Mouse (Mus musculus) gastrocnemius, postnatal 4 days (tissue): ENCODE measurements around the gene Wfdc12. TPM values are rescaled to one million over a fixed set of nuclear protein-coding genes. Genes with fewer than 3 reads are reported as not detected.
"Not testable (repeated sequence)": the region's sequence is repeated elsewhere in the genome, so short reads cannot be mapped to it uniquely, and the experiment has no call there.

ENCODE experiments used
- DNase-seq, 2 experiments: peaks; one replicate each; pipeline ENCODE4 v3.0.0; 2021 to 2022; ENCODE audit warnings: low spot score in 2 of 2, mixed read lengths in 2 of 2
- long read RNA-seq, 2 experiments: library from polyadenylated mRNA; stranded (forward); transcript quantifications; one replicate each; pipeline ENCODE4 v2.0.0; 2021
- total RNA-seq, 2 experiments: library from RNA; stranded (reverse); gene quantifications; 2 replicates each; pipeline ENCODE4 v1.2.3; 2021

Gene Wfdc12
- not detected for total RNA-seq
- long read RNA-seq, experiment 1: 0 reads
- long read RNA-seq, experiment 2: 0 reads

DNA sequence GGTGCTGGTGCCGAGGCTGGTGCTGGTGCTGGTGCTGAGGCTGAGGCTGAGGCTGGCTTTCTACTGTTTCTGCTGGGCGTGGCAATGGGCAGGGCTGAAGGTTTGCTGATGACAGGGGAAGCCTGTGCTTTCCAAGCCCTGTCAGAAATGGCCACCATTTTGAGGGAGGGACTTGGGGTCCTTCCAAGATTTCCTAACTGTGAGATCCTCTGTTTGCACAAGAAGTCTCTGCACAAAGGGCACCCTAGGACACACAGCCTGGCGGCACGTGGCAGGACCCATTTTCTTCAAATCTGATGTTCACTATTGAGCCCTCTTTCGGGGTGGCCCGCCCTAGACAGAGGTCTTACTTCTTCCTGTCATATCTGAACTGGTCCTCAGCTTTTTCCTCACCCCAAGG is at the start of gene Wfdc12:
Gene Wfdc12 (minus strand): TSS at position 33 of the 400 bp plus-strand sequence.
- DNase-seq: no peak

DNA sequence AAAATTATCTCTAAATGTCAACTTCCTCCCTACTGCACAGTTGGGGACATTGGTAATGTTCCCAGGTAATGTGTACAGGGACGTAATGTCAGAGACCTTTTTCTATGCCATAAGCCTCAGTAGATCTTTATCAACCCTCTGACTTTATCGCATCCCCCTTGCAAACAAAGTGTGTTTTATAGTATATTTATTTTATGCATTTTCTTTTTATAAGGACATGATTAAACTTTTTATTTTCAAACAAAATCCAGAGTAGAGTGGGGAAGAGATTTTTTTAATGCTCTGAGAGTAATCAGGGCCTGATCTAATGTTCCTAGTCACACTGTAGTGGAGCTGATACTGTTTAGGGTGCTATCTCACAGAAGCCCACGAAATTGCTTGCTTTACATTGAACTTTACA is 48.0 kb upstream of the Wfdc12 start, which contains the start of gene Svs2:
Gene Svs2 (minus strand): TSS at position 101 of the 400 bp plus-strand sequence.
- no peak for DNase-seq

DNA sequence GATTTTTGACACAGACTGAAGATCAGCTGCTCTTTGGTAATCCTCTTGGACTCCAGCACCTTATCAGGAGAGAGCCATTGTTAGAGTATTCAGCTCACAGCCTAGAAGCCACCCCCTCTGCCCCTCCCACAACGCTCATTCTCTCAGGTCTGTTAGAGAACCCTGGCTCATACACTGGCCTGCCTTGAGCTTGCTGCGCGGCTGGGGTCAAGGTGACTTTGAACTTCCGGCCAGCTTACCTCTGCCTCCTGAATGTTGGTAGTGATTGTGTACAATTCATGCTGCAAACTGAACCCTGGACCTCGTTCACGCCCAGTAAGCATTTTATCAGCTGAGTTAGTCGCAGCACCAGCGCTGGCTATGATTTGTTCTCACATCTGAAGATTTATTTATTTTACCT is 42.3 kb upstream of the Wfdc12 start:
- DNase-seq: no peak

DNA sequence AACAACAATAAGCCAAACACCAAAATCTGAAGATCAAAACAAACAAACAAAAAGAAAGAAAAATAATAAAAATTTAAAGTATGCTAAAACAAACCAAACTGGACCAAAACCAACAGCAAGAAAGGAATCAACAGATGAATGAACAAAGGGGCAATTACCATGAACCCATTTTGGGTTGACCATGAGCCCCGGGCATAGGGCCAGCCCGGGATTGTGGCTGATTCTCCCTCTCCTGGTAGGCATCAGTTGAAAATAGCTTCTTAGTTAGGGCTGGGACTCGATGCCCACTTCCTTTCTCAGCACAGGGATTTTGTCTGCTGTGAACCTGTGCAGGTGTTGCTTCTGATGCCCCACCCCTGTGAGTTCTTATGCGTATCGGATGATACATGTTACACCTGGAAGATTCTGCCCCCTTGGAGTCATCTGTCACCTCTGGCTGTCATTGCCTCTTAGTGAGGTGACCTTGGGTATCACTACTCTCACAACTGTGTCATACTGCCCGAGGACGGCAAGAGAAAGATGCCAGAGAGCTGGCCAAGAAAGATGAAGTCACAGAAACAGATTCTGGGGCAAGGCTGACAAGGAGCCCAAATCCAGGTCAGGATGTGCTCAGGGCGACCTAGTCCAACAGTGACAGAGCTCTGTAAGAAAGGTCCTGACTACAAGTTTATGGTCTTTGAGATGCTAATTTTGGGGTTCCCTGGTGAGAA is 38.1 kb upstream of the Wfdc12 start:
- no peak for DNase-seq

- DNase-seq: no peak
Measured at GRCm38 (mm10) chr2:164221522-164221921, 31.1 kb upstream of the Wfdc12 start, which contains the start of gene Wfdc15b. Gene Wfdc15b, minus strand, starts transcription at chr2:164221660.

- no peak for DNase-seq
Measured at GRCm38 (mm10) chr2:164219295-164219694, 28.9 kb upstream of the Wfdc12 start.

- DNase-seq: no peak
Measured at GRCm38 (mm10) chr2:164212711-164213110, 22.3 kb upstream of the Wfdc12 start.

GRCm38 (mm10) chr2:164210892-164211291 is 20.5 kb upstream of the Wfdc12 start:
- no peak for DNase-seq

DNA sequence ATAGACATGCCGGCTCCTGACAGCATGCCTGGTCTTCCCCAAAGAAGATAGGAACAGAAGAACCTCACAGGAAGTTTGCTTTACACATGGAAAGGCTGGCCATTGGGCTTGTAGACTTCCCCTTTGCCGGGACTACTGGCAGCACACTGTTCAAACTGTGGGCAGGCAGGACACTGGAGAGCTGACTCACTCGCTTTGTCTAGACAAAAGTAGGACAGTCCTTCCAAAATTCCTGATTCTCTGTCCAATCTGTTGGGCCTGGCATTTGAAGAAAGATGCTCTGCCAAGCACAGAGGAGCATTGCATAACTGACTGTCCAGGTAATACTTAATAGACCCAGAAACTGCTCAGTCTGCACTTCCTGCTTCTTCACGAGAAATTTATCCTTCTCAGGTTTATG is 16.3 kb upstream of the Wfdc12 start:
- DNase-seq: no peak

- not testable (repeated sequence) for DNase-seq
Measured at GRCm38 (mm10) chr2:164206011-164206410, 15.6 kb upstream of the Wfdc12 start.

GRCm38 (mm10) chr2:164199626-164200327 is 9.4 kb upstream of the Wfdc12 start, which contains the start of gene Wfdc15a:
Gene Wfdc15a, minus strand, starts transcription at chr2:164200130.
- no peak for DNase-seq

DNA sequence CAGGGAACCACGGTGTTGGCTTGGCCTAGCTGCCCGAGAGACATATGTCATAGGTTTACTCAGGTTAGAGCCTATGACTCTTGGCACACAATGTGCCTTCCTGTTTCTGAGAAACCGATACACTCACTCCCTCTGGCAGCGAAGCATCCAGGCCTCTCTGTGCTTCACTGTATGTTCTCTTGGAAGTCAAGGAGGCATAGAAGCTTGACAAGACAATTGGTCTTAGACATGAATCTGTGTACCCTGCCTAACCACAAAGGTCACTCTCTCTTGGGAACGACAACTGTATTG is 6.2 kb upstream of the Wfdc12 start:
- DNase-seq: no peak

- DNase-seq: no peak
Measured at GRCm38 (mm10) chr2:164195971-164196699, 5.7 kb upstream of the Wfdc12 start.

GRCm38 (mm10) chr2:164194959-164195630 is 4.7 kb upstream of the Wfdc12 start:
- DNase-seq: no peak

DNA sequence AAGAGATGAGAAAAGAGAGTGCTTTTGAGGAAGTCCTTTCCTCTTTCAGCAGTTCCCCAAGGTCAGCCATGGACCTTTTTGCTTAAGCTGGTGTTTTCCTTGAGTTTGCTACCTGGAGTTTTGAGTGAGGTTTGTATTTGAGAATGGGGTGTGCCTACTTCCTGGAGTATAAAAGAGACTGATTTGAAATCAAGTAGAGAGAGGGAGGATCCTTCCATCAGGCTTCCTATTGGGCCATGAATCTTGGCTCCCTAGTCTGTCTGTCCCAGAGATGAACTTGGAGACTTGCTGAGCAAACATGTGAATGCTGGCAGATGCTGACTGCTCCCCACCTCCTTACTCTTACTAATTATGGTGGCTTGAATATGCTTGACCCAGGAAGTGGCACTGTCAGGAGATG is 1.9 kb upstream of the Wfdc12 start:
- DNase-seq: no peak

GRCm38 (mm10) chr2:164188722-164189121 is 1.7 kb downstream of the Wfdc12 start:
- DNase-seq: no peak

- DNase-seq: no peak
Measured at GRCm38 (mm10) chr2:164184145-164184719, 6.2 kb downstream of the Wfdc12 start.

- no peak for DNase-seq
Measured at GRCm38 (mm10) chr2:164183340-164183739, 7.1 kb downstream of the Wfdc12 start.

DNA sequence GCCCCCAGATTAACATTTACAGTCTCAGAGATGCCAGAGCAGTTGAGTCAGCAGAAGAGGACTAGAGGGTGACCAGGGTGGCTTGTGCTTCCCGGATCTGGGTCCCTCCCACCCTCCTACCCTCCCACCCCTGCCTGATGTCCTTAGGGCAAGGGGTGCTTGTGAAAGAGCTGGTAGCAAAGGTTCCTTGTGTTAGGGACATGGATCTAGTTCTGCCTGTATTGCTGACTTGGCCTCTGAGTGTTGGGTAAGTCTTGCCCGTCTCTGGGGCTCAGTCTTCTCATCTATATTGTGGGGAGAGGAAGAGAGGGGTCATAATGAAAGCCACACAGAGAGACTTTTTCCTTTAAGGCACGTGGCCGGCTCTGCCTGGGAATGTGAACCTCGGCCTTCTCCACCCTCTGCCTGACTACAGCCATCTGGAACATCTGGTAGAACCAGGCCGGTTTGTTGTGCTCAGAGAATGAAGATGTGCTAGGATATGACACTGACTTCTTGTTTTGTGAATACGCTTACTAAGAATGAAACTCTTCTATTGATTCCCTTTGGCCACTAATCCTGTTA is 7.6 kb downstream of the Wfdc12 start, which contains the start of gene Wfdc5:
Gene Wfdc5 (minus strand): TSS at position 51 of the 564 bp plus-strand sequence.
- DNase-seq: no peak

DNA sequence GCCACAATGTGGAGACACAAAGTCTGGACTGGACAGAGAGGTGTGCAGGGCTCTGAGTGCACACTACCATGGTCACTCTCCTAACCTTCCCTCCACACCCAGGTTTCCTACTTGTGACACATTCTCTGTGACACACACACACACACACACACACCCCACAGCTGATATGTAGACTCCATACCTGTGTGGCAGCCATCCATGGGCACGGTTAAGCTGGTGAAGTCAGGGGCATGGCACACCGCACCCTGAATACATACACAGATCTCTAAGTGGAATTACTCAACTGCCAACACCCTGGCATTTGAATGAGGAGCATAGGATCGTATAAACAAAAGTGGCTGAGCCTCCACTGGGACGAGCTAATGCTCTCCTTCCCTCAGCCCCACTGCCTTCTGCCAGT is 9.6 kb downstream of the Wfdc12 start:
- DNase-seq: no peak

DNA sequence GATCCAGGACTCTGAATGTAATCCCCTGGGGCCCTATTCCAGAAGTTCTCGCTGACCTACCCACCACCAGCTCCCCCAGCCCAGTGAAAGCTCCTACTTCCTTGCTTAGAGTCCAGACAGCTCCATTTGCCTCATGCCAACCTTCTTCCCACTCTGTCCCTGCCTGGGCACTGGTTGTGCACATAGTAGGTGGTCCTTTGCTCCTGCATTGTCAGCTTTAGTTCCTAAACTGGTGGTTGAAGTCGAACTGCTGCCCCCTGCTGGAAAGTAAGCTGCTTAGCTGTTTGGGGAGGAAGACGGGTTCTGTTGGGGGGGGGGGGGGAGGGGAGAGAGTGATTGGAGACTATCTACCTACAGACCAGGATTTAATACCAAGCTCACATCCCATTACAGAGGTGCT is 10.3 kb downstream of the Wfdc12 start:
- no peak for DNase-seq
